Mouse (Mus musculus) bone marrow macrophage, adult 2 months (primary cell): ENCODE results near the gene Rpl3.

Source experiments
- CTCF ChIP-seq: IDR thresholded peaks from 2 replicates; pipeline ENCODE4 v1.5.1; 2012; ENCODE audit warnings: low read depth, mild to moderate bottlenecking, low read length, moderate library complexity
- POLR2A ChIP-seq: IDR thresholded peaks from 2 replicates; pipeline ENCODE4 v1.6.1; 2012; ENCODE audit warnings: mild to moderate bottlenecking, low read depth, low read length, borderline replicate concordance

DNA sequence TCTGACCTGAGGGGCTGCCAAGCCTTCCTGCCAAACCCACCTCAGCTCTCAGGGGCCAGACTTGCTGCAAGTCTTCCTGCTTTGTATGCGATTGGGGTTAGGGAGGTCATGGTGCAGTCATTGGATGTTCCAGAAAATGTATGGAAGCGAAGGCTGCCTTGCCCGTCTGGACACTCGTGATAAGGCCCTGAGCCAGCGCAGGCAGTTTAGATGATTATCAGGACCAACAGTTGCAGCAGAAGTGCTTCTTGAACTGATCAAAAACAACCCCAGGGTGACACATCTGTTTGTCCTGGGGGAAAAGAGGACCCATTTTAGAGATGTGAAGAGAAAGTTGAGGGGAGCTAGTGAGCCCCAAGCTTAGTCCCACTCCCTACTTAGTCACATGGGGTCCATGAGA lies 39.0 kb upstream of the Rpl3 start:
- TF ChIP-seq POLR2A (no peak), CTCF (no peak)
